Mouse (Mus musculus) gastrocnemius, postnatal 25 days (tissue): ENCODE data around the gene Slc9a9. TPM values are rescaled to one million over a fixed set of nuclear protein-coding genes. Genes with fewer than 3 reads are reported as not detected.

ENCODE experiments used
- DNase-seq: peaks from one replicate; pipeline ENCODE4 v3.0.0; 2022
- total RNA-seq, 2 experiments: library from RNA; stranded (reverse); gene quantifications; 1 replicate in 1 of 2; 2 replicates in 1 of 2; pipeline ENCODE4 v1.2.3; 2021

Slc9a9 gene
- total RNA-seq, 2 experiments from 2014 or later, result 2.5 to 2.9 TPM

DNA sequence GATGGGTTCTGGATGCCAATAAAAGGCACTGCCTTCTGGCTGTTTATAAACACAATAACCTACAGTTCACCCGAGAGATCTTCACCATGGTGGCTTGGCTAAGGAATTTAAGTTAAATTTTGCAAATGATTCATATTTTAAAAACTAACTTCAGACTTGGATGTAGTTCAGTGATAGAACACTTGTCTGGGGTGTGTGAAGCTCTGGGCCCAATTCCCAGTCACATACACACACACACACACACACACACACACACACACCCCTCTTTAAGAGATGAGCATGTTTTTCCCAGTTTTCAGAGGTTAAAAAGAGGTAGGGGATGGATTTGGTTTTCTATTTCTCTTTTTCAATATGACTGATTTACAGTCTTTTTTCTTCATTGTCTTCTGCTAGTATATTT lies 15.9 kb downstream of the Slc9a9 start:
- no peak for DNase-seq

DNA sequence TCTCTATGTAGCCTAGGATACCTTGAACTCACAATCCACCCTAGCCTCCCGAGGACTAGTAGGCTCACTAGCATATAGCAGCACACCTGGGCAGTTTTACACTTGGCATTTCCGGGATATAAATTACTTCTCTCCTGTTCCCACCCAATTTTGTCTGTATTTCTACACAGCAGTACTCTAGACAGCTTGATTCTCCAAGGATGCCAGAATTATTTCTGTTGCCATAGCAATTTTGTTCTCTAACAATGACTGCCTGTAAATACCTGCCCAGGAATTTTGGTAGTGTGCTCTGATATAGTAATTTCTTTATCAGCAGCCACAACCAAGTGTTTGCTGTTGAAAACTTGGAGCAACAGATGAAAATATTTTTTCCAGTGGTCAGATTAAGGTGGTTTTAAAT lies 16.7 kb downstream of the Slc9a9 start:
- no peak for DNase-seq

DNA sequence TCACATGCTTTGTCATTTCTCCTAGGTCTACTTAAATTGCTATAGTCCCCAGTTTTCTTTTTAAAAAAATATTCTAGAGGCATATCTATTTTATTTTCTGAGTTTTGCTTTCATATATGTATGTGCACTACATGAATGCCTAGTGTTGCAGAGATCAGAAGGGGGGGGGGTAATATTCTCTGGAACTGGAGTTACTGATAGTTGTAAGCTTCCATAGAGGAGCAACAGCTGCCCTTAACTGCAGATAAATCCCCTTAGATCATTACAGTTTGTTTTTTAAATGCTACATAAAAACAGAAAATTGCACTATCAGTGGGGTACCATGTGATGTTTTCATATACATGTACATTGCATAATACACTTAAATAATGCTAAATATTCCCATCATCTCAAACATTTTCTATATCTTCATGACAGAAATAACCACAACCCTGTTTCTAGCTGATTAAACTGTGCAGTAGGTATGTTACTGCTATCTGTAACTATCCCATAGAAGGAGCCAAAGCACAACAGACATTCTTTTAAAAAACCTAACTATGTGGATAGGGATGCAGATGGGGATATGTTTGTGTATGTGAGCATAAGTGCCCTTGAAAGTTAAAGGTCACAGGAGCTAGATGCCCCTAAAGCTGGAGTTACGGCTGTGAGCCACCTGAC lies 17.6 kb downstream of the Slc9a9 start:
- DNase-seq, result no peak

DNA sequence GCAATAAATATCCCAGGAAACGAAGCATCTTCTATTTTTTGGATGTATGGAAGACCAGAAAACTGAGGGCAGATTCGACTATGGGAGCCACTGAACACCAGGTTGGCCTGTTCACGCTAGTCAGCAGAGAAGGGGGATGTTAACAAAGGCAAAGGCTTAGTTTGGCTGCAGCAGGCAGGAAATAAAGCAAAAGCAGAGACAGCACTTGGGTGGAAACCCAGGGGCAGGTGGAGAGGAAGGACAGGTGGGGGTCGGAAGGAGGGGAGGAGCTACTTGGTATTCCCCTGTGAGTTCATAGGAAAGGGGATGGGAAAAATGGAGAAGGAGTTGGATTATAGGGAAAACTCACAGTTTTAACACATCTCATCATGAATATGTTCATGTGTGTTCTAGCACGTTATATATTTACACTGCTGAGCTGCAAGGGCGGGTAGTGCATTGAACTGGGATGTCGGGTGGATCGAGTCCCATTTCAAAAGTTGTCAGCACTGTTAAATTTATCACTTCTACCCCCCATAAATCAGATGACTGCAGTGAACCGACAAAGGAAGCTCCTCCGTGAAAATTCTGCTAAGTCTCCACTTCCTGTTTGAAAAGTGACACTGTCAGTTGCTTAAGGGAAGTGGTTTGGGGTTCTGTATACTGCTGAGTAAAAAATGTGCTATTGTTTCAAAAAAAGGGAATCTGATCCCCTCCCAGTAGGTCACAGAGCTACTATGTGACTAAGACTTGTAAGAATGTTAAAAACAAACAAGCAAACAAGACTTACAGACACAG lies 21.8 kb downstream of the Slc9a9 start:
- no peak for DNase-seq

DNA sequence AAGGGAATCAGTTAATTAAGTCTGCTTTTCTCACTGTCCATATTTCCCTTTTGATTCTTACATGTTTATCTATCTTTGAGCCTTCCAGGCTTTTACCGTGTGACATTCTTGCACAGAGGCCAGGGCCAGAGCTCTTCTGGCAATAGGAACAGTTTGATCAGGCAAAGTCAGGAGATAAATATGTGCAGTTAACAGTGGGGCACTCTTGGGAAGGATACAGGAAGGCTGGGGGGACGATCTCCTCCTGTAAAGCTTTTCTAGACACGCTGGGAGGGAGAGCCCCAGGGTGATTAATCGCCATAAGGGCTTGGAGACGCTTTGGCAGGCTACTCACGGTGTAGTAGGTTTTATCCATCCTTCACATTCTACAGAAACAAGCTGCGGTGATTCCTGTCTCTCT lies 22.4 kb downstream of the Slc9a9 start:
- DNase-seq, result no peak

DNA sequence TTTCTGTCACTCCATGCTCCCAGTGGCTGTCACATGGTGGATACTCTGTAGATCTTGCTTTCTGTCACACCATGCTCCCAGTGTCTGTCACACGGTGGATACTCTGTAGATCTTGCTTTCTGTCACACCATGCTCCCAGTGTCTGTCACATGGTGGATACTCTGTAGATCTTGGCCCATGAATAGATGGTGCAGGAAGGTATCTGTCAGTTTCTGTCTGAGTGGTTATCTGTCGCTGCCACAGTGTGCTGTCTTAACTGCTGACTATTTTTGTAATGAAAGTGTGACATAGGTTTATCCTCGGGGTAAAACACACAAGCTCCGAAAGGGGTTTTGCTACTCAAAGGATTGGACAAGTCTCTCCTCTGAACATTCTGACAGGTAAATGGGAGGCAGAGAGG lies 24.5 kb downstream of the Slc9a9 start:
- DNase-seq, result no peak

DNA sequence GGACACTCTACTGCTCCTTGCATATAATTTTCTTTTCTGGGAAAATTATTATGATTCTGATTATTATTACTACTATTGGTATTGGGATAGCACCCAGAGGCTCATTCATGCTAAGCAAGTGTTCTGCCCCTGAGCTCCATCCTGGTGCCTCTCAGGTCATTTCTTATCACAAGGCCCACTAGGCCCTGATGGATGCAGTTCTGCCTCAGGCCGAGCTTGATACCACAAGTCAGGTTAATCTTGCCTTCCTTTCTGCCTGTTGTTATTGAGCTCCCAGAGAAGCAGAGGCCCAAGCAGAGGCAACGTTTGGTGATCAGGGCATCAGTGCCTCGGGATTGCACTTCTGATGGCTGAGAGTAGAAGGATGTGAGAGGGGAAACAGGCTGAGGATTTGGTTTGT lies 25.3 kb downstream of the Slc9a9 start:
- no peak for DNase-seq

DNA sequence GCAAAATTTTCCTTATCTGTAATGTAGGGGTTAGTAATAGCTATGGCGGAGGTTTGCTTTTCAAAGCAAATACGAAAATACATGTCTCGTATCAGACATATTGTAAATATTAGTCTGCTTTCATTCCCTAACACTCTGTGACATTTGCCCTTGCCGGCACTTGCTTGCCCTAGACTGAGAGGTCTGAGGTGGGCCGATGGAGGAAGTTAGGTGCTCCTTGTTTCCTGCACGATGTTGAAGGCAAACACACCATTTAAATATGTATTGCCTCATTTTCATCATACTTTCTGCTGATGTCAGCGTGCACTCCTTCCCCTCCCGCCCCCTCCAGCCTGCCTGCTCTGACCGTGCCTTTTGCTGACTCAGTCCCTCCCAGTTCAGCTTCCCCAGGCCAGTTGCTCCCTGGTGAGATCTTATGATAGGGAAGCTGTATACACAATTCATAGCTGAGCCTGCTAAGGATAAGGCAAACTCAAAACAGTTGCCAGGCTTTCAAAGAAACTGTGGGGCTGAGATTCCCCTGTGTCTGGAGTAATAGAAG lies 26.9 kb downstream of the Slc9a9 start:
- peak; percentile 35 for DNase-seq

DNA sequence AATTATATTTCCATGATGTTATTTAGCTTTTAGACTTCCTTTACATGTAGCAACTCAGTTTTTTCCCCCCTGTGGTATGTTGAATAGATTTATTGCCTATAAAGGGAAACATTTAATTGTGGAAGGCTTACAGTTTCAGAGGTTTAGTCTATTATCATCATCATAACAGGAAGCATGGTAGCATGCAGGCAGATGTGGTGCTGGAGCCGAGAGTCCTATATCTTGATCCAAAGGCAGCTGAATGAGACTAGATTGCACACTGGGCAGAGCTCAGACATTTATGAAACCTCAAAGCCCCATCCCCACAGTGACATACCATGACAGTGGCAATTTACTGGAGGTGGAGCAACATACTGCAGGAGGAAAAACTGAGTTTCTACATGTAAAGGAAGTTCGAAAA lies 28.5 kb downstream of the Slc9a9 start:
- DNase-seq, result no peak

DNA sequence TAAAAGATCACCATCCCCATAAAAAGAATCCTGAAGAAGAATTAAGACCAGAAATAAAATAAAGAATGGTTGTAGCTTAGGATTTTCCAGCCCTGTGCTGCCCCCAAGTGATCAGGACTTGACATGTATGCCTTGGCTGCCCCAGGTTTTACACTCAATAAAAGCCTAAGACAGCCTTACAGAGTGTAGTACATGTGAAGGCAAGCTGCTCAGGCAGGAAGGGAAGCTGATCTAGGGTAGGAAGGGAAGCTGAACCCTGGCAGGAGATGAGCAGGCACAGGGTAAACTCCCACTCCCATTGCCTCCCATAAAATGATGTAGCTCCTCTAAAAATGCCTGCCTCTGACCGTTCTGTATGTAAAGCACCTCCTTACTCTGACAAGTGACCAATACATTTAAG lies 30.8 kb downstream of the Slc9a9 start:
- DNase-seq, result peak; percentile 13

DNA sequence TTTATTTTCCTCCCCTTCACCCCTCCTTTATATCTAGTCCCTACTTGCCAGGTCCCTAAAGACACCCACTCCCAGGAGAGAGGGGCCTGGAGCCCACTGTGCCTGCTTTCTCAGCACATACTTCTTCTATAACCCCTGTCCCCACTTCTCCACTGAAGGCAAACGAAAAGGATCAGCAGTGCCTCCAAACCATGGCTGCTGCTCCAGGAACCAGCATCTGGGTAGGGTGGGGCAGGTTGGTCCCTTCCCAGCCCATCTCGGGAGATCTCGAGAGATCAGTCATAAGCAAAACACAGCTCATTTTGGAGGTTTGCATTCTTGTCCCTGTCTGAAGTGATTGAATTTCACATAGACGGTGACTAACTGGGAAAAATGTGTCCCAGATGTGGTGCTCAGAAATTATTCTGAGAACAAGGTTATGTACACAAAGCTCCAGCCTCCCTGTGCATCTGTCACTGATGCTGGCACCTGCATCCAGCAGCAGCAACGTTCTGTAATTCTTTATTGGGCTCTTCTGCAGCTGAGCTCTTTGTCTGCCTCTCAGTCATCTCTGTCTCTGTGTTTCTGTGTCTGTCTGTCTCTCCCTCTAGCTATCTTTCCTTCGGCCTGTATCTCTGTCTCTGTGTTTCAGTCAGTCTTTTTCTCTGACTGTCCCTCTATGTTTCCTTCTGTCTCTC lies 31.6 kb downstream of the Slc9a9 start:
- peak; percentile 13 for DNase-seq

DNA sequence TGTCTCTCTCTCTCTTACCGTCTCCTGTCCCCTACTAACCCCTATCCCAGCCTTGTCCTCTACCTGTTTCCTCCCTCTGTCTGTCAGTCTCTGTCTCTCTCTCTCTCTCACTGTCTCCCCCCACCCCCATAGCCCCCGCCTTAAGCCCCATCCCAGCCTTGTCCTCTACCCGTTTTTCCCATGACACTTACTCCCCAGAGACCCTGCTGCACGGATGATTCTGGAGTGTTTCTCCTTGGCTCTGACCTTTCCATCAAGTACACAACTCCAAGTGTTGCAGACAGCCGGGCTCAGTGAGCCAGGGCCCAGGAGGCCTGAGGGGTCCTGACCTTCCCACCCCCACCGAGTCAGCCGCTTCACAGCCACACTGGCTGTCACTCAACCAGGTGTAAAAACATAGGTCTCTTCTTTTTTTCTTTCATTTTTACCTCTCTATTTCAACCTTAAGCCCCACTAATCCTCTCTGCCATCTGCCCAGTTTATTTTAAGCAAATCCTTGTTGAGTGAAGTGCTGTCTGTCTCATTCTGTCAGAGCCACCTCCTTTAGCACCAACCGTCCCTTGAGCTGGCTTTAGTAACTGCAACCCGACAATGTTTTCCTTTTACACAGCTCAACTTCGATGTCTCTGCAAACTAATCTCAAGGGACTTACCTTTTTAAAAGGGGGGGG lies 32.4 kb downstream of the Slc9a9 start:
- DNase-seq, result no peak

DNA sequence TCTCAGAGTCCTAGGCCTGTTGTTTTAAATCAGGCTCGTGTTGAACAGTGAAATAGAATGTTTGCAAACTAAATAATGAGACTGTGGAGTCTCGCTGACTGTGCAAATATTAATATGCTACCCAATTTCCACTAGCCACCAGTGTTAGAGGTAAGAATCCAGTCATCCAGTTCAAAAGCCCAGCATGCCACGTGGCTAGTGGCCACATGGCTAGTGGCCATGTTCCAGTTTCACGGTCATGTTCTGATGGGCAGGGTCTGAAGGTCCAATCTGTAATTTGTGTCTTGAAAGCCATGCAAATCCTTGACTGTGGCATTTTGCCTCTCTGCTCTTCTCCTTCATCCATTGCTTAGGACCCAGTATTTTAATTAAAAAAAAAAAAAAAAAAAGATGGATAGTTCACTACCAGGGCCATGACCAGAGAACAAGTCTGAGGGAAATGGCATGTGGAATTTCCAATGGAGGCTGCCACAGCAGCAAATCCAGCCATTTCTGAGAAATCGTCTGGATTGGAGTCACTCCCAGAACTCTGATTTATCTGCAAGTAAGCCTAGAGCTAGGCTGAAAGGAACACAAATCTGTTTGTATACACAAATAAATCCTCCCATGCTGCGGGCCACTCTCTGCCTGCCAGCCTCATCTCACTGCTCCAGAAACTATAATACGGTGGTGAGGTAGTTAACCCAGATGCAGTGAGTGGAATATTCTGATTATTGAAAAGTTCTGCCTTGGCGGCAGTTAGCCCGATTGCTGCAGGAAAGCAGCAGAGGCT lies 35.5 kb downstream of the Slc9a9 start:
- DNase-seq, result no peak

DNA sequence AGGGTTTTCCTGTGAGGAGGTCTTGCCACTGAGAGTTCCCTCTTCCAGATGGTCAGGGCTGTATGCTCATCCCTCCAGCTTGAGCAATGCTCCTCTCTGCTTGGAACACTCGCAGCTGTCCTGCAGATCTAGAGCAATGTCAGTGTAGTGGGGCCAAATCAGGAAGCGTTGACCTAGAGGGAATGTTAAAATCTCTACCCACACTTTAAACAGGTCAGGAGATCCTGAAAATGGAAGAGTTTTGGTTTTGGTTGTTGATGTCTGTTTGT lies 36.0 kb downstream of the Slc9a9 start:
- DNase-seq, result peak; percentile 44

DNA sequence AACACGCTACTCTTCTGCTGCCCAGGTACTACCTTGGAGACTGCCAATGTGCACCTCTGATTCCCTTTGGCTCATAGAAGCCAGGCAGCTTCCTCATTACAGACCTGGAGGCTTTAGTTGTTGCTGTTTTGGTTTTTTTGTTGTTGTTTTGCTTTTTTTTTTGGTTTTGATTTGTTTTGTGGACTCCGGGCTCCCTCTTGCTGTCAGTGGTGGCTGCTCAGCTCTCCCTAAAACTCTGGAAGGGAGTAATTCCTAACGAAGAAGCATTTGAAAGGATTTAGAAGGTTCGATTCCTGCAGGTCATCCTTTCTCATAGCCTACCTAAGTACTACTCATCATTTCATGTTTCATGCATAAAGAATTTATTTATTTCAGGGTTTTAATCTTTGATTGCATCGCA lies 42.4 kb downstream of the Slc9a9 start:
- DNase-seq, result no peak

DNA sequence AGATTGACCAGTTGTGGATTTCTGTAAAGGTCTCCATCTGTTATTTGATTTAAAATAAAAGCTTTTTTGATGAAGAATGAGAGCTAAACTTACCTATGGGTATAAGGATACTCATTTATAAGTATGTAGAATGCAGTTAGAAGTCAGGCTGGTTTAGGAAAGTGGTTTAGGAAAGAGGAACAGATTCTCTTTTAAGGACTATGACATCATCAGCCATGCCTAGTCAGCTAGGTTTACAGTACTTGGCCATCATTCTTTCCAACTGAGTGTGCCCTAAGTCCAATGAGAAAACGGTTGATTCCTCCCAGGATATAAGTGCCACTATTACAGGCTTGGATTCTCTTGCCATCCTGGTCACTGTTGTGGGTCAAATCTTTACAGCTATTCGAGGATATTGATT lies 47.0 kb downstream of the Slc9a9 start:
- no peak for DNase-seq

DNA sequence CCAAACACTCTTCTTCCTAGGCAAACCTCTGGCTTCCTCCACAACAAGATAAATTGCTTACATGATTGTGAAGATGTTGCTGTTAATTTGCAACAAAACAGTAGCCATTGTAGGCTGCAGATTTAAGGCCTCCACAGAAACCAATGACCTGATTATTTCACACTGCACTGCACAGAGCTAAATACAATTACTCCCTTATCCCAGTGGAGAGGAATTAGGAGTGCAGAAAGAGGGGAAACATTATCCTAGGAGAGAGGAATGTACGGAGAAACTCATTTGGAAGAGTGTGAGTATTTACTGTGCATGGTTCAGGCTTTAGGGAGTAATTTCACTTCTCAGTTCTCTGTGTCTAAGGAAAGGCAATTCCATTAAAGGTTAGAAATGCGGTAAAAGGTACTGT lies 53.9 kb downstream of the Slc9a9 start:
- DNase-seq, result no peak

DNA sequence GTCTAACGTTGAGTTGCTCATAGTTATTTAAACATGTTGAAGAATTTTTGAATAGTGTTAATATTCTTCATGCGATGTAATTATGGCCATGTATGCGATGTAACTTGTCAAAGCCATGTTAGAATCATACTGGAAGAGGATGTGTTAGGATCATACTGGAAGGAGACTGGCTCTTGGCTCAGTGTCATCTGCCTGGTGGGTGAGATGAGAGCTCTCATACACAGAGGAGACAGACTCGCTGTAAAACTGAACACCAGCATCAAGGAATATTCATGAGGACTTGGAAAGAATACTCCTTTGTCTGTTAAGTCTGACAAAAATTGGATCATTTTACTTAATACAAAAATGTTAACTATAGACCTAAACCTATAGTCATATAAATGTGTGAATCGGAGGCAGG lies 55.4 kb downstream of the Slc9a9 start:
- no peak for DNase-seq

DNA sequence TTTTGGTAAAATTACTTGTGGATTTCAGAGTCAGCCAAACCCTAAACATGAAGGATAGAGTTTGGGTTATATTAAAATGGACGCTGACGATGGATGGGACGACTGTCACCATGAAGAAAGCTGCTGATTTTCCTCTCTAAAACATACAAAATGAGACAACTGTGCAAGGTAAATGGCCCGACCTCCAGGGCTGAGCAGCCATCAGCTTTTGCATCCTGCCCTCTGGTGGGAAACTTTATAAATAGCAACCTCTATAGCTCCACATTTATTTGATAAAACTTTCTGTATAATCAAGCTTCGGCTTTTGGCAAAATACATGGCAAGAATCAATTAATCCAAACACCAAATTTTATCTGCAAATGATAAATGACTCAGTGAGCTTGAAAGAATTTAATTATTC lies 57.7 kb downstream of the Slc9a9 start:
- no peak for DNase-seq

DNA sequence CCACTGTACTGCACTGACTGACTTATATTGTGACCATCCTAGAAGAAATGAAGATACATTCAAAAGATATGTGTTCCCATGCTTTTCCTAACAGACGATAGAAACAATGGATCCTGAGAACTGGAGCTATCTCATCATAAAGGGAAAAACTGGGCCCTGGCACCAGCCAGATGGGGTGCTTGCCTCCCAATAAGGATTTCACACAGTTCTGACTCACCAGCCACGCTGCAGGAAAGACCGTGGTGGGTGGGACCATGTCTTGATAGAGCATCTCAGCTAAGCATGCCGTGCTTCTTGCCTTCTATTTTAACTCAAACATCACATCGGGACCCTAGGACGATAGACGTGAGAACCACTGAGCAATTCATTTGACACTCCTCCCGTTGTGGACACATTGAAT lies 60.7 kb downstream of the Slc9a9 start:
- DNase-seq, result no peak

DNA sequence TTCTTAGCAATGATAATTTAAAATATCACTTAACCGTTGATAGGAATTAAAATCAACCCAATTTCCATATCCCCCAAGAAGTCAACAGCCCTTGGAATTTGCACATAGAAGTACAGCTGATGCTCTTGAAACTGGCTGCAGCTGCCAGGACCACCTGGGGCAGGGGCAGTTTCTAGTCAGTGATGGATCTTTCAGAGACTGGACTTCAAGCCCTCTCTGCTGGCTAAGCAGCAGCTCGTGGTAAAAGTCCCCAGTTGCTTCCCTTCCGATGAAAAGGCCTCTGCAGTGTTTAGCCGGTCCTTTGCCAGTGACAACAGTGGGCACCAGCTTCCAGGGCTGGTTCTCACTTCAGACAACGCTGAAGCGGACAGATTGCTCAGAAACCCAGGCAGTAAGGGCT lies 62.4 kb downstream of the Slc9a9 start:
- no peak for DNase-seq

DNA sequence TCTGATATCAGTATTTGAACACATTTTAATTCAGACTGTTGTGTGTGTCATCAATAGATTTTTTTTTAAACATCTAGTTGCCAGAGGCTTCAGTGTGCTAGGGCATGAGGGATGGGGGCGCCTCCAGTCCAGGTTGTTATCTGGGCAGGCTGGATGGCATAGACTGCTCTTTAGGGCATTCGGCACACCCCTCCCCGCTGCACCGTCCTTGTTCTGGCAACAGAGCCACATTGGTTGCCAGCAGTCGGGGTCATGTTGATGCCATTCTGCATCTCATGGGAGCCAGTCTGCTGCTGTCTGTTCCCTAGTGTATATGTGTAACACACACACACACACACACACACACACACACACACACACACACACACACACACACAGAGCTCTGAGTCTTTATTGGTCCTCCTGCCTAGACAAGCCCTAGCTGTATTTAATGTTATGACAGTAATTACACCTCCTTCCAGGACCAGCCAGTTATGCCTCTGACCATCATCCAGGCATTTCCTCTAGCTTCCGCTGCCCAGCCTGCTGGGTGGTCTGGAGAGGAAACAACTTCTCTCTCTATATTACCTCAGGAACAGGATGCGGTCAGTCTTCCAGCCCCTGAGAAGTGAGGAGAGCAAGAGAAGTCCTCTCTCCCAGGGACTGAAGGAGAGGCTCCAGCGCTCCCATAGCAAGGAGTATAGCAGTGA lies 63.0 kb downstream of the Slc9a9 start:
- no peak for DNase-seq
